Mouse (Mus musculus) embryo, embryonic 10.5 days (tissue): ENCODE results near the gene 4930432K21Rik.

Source experiments
- DNase-seq: peaks from one replicate; pipeline ENCODE4 v3.0.0-alpha.2; 2015; ENCODE audit warnings: low spot score

4930432K21Rik gene

DNA sequence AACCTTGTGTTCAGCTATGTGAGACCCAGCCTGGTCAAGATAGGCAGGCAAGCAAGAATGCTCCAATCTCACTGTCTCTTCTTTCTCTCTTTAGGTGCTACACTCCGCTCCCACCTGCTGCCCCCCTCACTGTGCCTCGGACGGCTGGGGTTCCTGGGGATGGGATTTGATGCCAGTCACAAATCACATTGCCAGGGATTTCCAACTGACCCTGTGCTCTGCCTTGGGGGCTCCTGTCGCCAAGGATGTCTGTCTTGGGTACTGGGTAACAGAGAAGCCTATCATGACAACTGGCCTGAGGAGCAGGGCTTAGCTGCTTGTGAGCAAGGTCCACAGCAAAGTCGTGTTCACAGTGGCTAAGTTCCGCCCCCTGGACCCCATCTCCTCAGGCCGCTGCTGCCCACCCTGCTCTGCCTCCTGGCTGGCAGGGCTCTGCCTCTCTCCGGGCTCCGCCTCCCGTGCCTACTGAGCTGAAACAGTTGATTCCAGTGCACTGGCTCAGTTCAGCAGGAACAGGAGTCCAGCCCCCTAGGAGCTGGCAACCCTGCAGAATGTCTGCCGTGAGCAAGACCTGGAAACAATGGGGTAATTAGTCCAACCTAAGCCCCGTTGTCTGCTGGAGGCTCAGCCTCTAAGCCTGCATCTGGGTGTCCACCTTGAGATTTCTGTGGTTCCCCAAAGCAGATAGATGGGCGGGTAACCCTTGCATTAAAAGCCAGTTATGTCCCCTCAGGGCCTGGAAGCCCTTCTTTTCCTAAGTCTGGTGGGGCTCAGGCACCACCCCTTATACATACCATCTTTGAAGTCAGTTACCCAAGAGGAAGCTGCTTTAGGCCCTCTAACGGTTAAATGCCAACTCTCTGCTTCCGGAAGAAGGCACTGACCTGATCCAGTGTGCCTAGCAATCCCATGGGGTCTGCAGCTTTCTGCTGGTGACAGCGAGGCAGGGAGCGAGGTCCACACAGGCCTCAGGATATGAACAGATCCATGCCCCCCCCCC is 60.9 kb downstream of the 4930432K21Rik start:
- DNase-seq = no peak

DNA sequence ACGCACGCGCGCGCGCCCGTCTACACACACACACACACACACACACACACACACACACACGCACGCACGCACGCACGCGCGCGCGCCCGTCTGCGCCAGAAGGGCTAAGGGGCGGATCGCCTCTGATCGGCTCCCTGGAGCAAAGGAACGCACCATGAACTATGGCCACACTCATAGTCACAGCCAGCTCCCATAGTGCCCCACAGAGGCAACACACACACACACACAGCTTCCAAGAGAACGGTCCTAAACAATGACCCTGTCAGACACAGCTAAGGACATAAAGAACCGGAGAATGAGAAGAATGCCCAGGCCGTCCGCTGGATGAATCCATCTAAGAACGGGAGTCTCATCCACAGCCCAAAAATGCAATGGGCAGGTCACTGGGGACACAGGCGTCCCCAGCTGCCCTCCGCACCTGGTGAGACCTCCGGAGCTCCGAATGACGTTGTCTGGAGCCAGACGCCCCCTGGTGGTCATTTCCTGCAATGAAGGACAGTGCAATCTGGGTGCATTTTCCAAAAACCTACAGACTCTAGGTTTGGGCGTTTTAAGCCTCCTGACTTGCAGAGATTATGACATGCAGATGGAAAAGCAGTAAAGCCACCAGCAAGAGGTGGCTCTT is 62.5 kb downstream of the 4930432K21Rik start:
- peak; percentile 89 for DNase-seq

GRCm38 (mm10) chr8:84211202-84211601 is 63.4 kb downstream of the 4930432K21Rik start:
- DNase-seq = no peak

- no peak for DNase-seq
Observed at GRCm38 (mm10) chr8:84211881-84212563, 64.2 kb downstream of the 4930432K21Rik start.

DNA sequence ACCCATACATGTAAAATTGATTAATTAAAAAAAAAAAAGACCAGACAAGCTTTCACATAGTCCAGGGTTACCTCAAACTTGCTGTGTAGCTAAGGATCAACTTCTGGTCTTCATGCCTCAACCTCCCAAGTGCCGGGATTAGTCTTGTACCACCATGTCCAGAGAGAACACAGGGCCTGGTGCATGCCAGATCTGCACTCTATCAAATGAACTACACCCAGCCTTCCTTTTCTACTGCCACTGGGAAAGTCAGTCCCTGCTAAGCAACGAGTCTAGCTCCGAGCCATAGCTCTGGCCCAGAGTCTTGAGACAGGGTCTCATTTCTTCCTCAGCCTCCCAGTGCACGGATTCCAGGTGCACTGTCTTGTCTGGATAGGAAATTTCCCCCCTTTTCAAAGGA is 65.5 kb downstream of the 4930432K21Rik start:
- no peak for DNase-seq

GRCm38 (mm10) chr8:84217206-84217605 is 69.4 kb downstream of the 4930432K21Rik start:
- DNase-seq = no peak

DNA sequence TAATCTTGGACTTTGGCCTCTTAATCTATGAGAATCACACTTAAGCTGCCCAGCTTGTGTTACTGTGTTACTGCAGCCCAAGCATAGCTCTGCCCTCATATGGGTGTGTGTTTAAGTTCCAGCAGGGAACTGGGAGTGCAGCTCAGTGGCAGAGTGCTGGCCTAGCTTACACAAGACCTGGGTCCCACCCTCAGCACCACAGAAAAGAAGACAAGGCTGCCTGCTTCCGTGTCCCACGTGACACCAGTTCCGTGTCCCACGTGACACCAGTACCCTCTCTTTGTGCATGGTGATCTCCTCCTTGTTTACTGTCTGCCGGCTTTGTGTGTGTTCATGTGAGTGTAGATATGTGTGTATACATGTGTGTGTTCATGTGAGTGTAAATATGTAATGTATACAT is 70.3 kb downstream of the 4930432K21Rik start:
- no peak for DNase-seq

DNA sequence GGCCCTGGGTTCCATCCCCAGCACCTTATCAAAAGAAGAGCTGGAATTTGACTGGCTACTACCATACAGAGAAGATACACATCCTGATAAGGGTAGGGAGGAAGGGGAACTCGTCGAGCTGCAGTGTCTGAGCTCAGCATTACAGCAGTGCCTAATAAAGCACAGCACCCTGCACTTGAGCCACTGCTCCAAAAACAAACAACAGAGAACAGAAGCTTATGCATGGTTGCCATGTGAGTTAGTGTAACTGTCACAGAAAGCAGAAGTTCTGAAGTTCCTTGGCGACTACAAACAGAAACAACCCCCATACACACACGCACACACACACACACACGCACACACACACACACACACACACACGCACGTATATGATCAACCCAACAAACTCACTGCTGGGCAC is 72.3 kb downstream of the 4930432K21Rik start:
- DNase-seq = no peak
